Mouse (Mus musculus) stomach, postnatal 0 days (tissue): Measurements from ENCODE around the gene Ppp5c. TPM values are rescaled to one million over a fixed set of nuclear protein-coding genes. Genes with fewer than 3 reads are reported as not detected.

Experiments
- ATAC-seq: fragments of 200-750 bp; cut with Nextera tagmentation; 2 replicates; pipeline ENCODE4 v1.8.0; 2017; ENCODE audit not compliant: low FRiP score, low TSS enrichment
- DNase-seq: peaks from one replicate; pipeline ENCODE4 v3.0.0-alpha.2; 2016; ENCODE audit warnings: low spot score
- H3K27ac ChIP-seq: fragments of 300-500 bp; sonication (generic); replicated peaks from 2 replicates; pipeline ENCODE4 v1.5.1; 2014; ENCODE audit warnings: mild to moderate bottlenecking, control low read depth
- H3K27me3 ChIP-seq: fragments of 300-500 bp; sonication (generic); 2 replicates; pipeline ENCODE4 v1.6.1; 2014; ENCODE audit warnings: low read length; ENCODE audit not compliant: control insufficient read depth, insufficient read depth
- H3K36me3 ChIP-seq: fragments of 300-500 bp; sonication (generic); 2 replicates; pipeline ENCODE4 v1.6.1; 2014; ENCODE audit warnings: low read length, mixed read lengths; ENCODE audit not compliant: control insufficient read depth, insufficient read depth
- H3K4me1 ChIP-seq: fragments of 300-500 bp; sonication (generic); replicated peaks from 2 replicates; pipeline ENCODE4 v1.6.1; 2014; ENCODE audit warnings: antibody characterized with exemption; ENCODE audit not compliant: control insufficient read depth, insufficient read depth
- H3K4me2 ChIP-seq: fragments of 300-500 bp; sonication (generic); replicated peaks from 2 replicates; pipeline ENCODE4 v1.6.1; 2014; ENCODE audit warnings: low read depth, mild to moderate bottlenecking, control low read depth, moderate library complexity
- H3K4me3 ChIP-seq: fragments of 300-500 bp; sonication (generic); 2 replicates; pipeline ENCODE4 v1.5.1; 2014; ENCODE audit warnings: low read depth, low read length, control low read depth
- H3K9ac ChIP-seq: fragments of 300-500 bp; sonication (generic); 2 replicates; pipeline ENCODE4 v1.6.1; 2014; ENCODE audit warnings: mild to moderate bottlenecking, low read length, control low read depth, mixed read lengths
- H3K9me3 ChIP-seq: fragments of 300-500 bp; sonication (generic); 2 replicates; pipeline ENCODE4 v1.6.1; 2016; ENCODE audit warnings: low read length; ENCODE audit not compliant: control insufficient read depth
- CTCF ChIP-seq: IDR thresholded peaks from 2 replicates; pipeline ENCODE4 v1.5.1; 2016; ENCODE audit warnings: antibody characterized with exemption, low read depth, mild to moderate bottlenecking, moderate library complexity
- EP300 ChIP-seq: optimal IDR thresholded peaks from 2 replicates; pipeline ENCODE3; 2016; ENCODE audit warnings: antibody characterized with exemption
- WGBS: fragments of 180-500 bp; shearing (Covaris S2); extraction: QIAGEN DNeasy Blood & Tissue Kit; methylation state at CpG from one replicate; pipeline ENCODE4 v1.1.7; 2014; 5-methylcytosine and 5-hydroxymethylcytosine counted together
- polyA plus RNA-seq: library from polyadenylated mRNA; unstranded; fragments of >200 nt; fragmentation: Nextera tagmentation; extraction: Ambion mirVana; gene quantifications from 2 replicates; pipeline ENCODE4 v1.2.1, GENCODE M21; 2015

Ppp5c gene
- polyA plus RNA-seq, 1 experiment from 2014 or later = 51.6 TPM

GRCm38 (mm10) chr7:17048431-17049190 lies 20.9 kb upstream of the Ppp5c start:
- WGBS = 85% methylated on average over 10 of the region's 10 CpGs
- DNase-seq = peak; percentile 15

DNA sequence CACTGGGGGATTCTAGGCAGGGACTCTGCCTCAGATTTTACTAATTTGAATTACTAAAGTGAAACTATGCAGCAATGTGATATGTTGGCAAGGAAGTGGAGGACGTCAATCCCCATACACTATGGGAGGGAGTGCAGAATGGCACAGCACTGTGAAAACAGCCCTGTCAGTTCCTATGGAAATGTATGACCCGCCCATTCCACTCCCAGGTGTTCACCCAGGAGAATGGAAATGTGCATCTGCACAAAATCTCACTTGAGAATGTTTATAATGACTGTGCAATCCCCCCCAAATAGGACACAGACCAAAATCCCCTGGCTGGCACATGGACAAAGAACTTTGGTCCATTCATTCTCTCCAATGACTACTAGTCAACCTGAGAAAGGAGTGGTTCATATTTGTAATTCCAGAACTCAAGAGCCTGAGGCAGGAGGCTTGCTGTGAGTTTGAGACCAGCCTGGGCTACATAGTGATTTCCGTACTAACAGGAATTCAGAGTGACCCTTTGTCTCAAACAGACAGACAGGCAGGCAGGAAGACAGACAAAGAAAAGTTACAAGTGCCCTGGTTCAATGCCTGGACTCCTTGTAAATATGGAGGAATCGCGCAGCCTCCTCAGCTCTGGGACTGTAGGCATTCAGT lies 19.4 kb upstream of the Ppp5c start:
- 82% methylated on average over 5 of the region's 5 CpGs for WGBS
- H3K4me1 ChIP-seq = no peaks in the 10 kb centered on the region
- no peak overlapping the region for H3K27ac ChIP-seq
- peaks cover 28% of the 10 kb centered on the region for H3K36me3 ChIP-seq
- H3K27me3 ChIP-seq = no peaks in the 10 kb centered on the region
- H3K4me2 ChIP-seq = no peak overlapping the region
- no peak for TF ChIP-seq EP300
- TF ChIP-seq CTCF = no peak
- H3K9ac ChIP-seq = no peak overlapping the region
- ATAC-seq = no peak
- no peaks in the 10 kb centered on the region for H3K9me3 ChIP-seq
- H3K4me3 ChIP-seq = no peak overlapping the region
- peak; percentile 13 for DNase-seq

More at GRCm38 (mm10) chr7:17048431-17049190, 20.9 kb upstream of the Ppp5c start:
- Histone ChIP-seq H3K9ac (no peak overlapping the region), H3K27ac (no peak overlapping the region), H3K9me3 (no peaks in the 10 kb centered on the region), H3K4me1 (no peaks in the 10 kb centered on the region), H3K4me2 (no peak overlapping the region), H3K4me3 (no peak overlapping the region), H3K27me3 (no peaks in the 10 kb centered on the region), H3K36me3 (peaks cover 29% of the 10 kb centered on the region)
- TF ChIP-seq EP300 (no peak), CTCF (no peak)
- ATAC-seq = no peak

DNA sequence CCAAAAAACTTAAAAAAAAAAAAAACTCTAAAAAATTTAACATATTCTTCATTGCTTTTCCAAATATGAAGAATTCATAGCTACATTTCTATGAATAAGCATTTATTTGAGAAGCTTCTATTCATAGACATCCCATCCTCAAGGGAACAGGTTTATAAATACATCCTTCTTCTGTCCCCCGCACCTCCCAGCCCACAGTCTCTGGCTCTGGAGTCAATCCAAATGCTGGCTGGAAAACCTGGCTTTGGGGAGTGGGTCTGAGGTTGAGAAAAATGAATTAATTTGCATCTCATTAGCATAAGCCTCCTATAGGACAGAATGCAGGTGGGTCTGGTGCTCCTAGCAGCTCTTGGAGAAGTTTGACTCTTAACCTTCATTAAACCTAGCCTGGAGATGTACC lies 18.0 kb upstream of the Ppp5c start:
- Histone ChIP-seq H3K27me3 (no peaks in the 10 kb centered on the region), H3K9me3 (no peaks in the 10 kb centered on the region), H3K4me1 (no peaks in the 10 kb centered on the region), H3K9ac (no peak overlapping the region), H3K4me2 (no peak overlapping the region), H3K27ac (no peak overlapping the region), H3K4me3 (no peak overlapping the region), H3K36me3 (peaks cover 32% of the 10 kb centered on the region)
- WGBS = 56% methylated on average over 1 of the region's 1 CpGs
- ATAC-seq (no peak), DNase-seq (no peak)
- TF ChIP-seq CTCF = no peak
- no peak for TF ChIP-seq EP300

DNA sequence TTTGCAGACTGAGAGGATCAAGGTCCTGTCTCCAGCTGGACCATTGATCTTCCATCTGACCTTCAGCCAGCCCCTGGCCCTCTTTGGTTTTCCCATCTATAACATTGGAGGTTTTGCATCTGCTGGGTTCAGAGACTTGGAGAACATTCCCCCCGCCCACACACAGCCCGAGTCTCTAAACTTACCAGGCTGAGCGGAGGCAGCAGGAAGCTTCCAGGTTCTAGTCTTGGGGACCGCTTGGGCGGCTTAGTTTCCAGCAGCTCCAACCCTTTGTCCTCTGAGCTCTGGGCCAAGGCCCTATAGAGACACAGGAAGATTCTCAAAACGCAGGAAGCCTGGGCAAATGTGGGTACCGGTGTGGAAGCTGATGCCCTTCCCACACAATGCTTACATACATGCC lies 11.6 kb upstream of the Ppp5c start:
- no peak overlapping the region for H3K4me2 ChIP-seq
- WGBS = 87% methylated on average over 7 of the region's 7 CpGs
- H3K27ac ChIP-seq = no peak overlapping the region
- no peaks in the 10 kb centered on the region for H3K27me3 ChIP-seq
- H3K36me3 ChIP-seq = peaks cover 51% of the 10 kb centered on the region
- DNase-seq (no peak), ATAC-seq (no peak)
- no peaks in the 10 kb centered on the region for H3K4me1 ChIP-seq
- H3K9me3 ChIP-seq = no peaks in the 10 kb centered on the region
- H3K9ac ChIP-seq = no peak overlapping the region
- no peak overlapping the region for H3K4me3 ChIP-seq
- TF ChIP-seq EP300 (no peak), CTCF (no peak)

- no peak overlapping the region for H3K27ac ChIP-seq
- ATAC-seq (0 out of 2 replicates have a peak, but pooled peaks have one; percentile 13), DNase-seq (no peak)
- H3K4me2 ChIP-seq = no peak overlapping the region
- H3K4me3 ChIP-seq = no peak overlapping the region
- no peak for TF ChIP-seq CTCF
- no peak for TF ChIP-seq EP300
- peaks cover 48% of the 10 kb centered on the region for H3K36me3 ChIP-seq
- H3K27me3 ChIP-seq = no peaks in the 10 kb centered on the region
- H3K4me1 ChIP-seq = no peaks in the 10 kb centered on the region
- no peaks in the 10 kb centered on the region for H3K9me3 ChIP-seq
- 55% methylated on average over 9 of the region's 9 CpGs for WGBS
- no peak overlapping the region for H3K9ac ChIP-seq
These were observed 10.4 kb upstream of the Ppp5c start for GRCm38 (mm10) chr7:17038018-17038695.

- Histone ChIP-seq H3K4me1 (peaks cover 5% of the 10 kb centered on the region), H3K27me3 (no peaks in the 10 kb centered on the region), H3K36me3 (peaks cover 22% of the 10 kb centered on the region), H3K4me3 (no peak overlapping the region), H3K4me2 (no peak overlapping the region), H3K9ac (no peak overlapping the region), H3K27ac (no peak overlapping the region), H3K9me3 (no peaks in the 10 kb centered on the region)
- TF ChIP-seq EP300 (no peak), CTCF (no peak)
- no peak for DNase-seq
- no peak for ATAC-seq
- WGBS = 77% methylated on average over 7 of the region's 7 CpGs
These were observed 2.5 kb upstream of the Ppp5c start for GRCm38 (mm10) chr7:17030239-17030638.
